Mouse (Mus musculus) MEL (cell line): Measurements from ENCODE around the gene Mosmo. TPM values are rescaled to one million over a fixed set of nuclear protein-coding genes. Genes with fewer than 3 reads are reported as not detected.

Experiments
- DNase-seq: peaks from one replicate; pipeline ENCODE4 v3.0.0; 2011; ENCODE audit warnings: low read depth, low spot score
- H3K27ac ChIP-seq: 2 replicates; pipeline ENCODE4 v1.5.1; 2012; ENCODE audit warnings: low read depth, mild to moderate bottlenecking, control low read depth, low read length, moderate library complexity; ENCODE audit not compliant: control insufficient read depth
- H3K27me3 ChIP-seq, 2 experiments: fragments of 150-350 bp in 1 of 2; sonication (generic) in 1 of 2; 2 replicates each; pipeline ENCODE4 v1.6.1; 2012; ENCODE audit warnings: low read length in 2 of 2, mild to moderate bottlenecking in 2 of 2, improper control_type of control experiment in 1 of 2, moderate library complexity in 1 of 2; ENCODE audit not compliant: insufficient read depth in 2 of 2, control insufficient read depth in 1 of 2
- H3K36me3 ChIP-seq, 2 experiments: 2 replicates each; pipeline ENCODE4 v1.6.1; 2012 to 2014; ENCODE audit warnings: low read length in 2 of 2, improper control_type of control experiment in 1 of 2, inconsistent platforms in 1 of 2, mild to moderate bottlenecking in 1 of 2; ENCODE audit not compliant: insufficient read depth in 2 of 2, control insufficient read depth in 1 of 2
- H3K4me1 ChIP-seq, 2 experiments: fragments of 150-350 bp in 1 of 2; sonication (generic) in 1 of 2; 2 replicates each; pipeline ENCODE4 v1.6.1; 2012; ENCODE audit warnings: low read length in 2 of 2, improper control_type of control experiment in 1 of 2, mild to moderate bottlenecking in 1 of 2; ENCODE audit not compliant: insufficient read depth in 2 of 2, control insufficient read depth in 1 of 2
- H3K4me3 ChIP-seq, 2 experiments: fragments of 150-350 bp in 1 of 2; sonication (generic) in 1 of 2; 2 replicates each; pipeline ENCODE4 v1.5.1; 2012; ENCODE audit warnings: low read depth in 2 of 2, low read length in 2 of 2, mild to moderate bottlenecking in 2 of 2, moderate library complexity in 2 of 2, control low read depth in 1 of 2, improper control_type of control experiment in 1 of 2; ENCODE audit not compliant: control insufficient read depth in 1 of 2, insufficient read depth in 1 of 2
- H3K79me2 ChIP-seq: 2 replicates; pipeline ENCODE4 v1.6.1; 2012; ENCODE audit warnings: mild to moderate bottlenecking, low read length, moderate library complexity; ENCODE audit not compliant: control insufficient read depth, poor library complexity, insufficient read depth
- H3K9ac ChIP-seq: 2 replicates; pipeline ENCODE4 v1.6.1; 2012; ENCODE audit warnings: low read depth, mild to moderate bottlenecking, control low read depth, low read length, moderate library complexity; ENCODE audit not compliant: control insufficient read depth, poor library complexity, severe bottlenecking
- H3K9me3 ChIP-seq: fragments of 150-350 bp; sonication (generic); replicated peaks from 2 replicates; pipeline ENCODE4 v1.6.1; 2012; ENCODE audit warnings: mild to moderate bottlenecking, low read length, improper control_type of control experiment, moderate library complexity; ENCODE audit not compliant: insufficient read depth
- CHD1 ChIP-seq: IDR thresholded peaks from 2 replicates; pipeline ENCODE4 v1.6.1; 2012; ENCODE audit warnings: low read depth, mild to moderate bottlenecking, inconsistent platforms, low read length, improper control_type of control experiment
- CTCF ChIP-seq, 3 experiments: IDR thresholded peaks in 2 of 3; conservative IDR thresholded peaks in 1 of 3; 2 replicates each; pipeline ENCODE4 v1.5.1; 2011 to 2012; ENCODE audit warnings: low read length in 3 of 3, low read depth in 2 of 3, mild to moderate bottlenecking in 2 of 3, improper control_type of control experiment in 1 of 3, inconsistent platforms in 1 of 3, mixed read lengths in 1 of 3, moderate library complexity in 1 of 3; ENCODE audit not compliant: control insufficient read depth in 1 of 3, insufficient read depth in 1 of 3, poor library complexity in 1 of 3, severe bottlenecking in 1 of 3
- E2F4 ChIP-seq: IDR thresholded peaks from 2 replicates; pipeline ENCODE4 v1.6.1; 2011; ENCODE audit warnings: low read depth, low read length, improper control_type of control experiment, borderline replicate concordance
- ETS1 ChIP-seq: IDR thresholded peaks from 2 replicates; pipeline ENCODE4 v1.6.1; 2012; ENCODE audit warnings: low read depth, mild to moderate bottlenecking, inconsistent platforms, low read length, improper control_type of control experiment, moderate library complexity
- GABPA ChIP-seq: IDR thresholded peaks from 2 replicates; pipeline ENCODE4 v1.6.1; 2012; ENCODE audit warnings: low read depth, mild to moderate bottlenecking, inconsistent platforms, low read length, improper control_type of control experiment, moderate library complexity
- GATA1 ChIP-seq: IDR thresholded peaks from 2 replicates; pipeline ENCODE4 v1.6.1; 2011; ENCODE audit warnings: low read depth, low read length, improper control_type of control experiment
- MAFK ChIP-seq: IDR thresholded peaks from 2 replicates; pipeline ENCODE4 v1.6.1; 2011; ENCODE audit warnings: low read depth, mild to moderate bottlenecking, low read length, improper control_type of control experiment, borderline replicate concordance
- MXI1 ChIP-seq: IDR thresholded peaks from 2 replicates; pipeline ENCODE4 v1.6.1; 2011; ENCODE audit warnings: mild to moderate bottlenecking, low read depth, low read length, improper control_type of control experiment
- MYC ChIP-seq: IDR thresholded peaks from 2 replicates; pipeline ENCODE4 v1.6.1; 2011; ENCODE audit warnings: low read depth, mild to moderate bottlenecking, low read length, improper control_type of control experiment, moderate library complexity
- NRF1 ChIP-seq: IDR thresholded peaks from 2 replicates; pipeline ENCODE4 v1.6.1; 2014; ENCODE audit warnings: low read depth, mild to moderate bottlenecking, inconsistent platforms, low read length, improper control_type of control experiment, moderate library complexity; ENCODE audit not compliant: poor library complexity, insufficient read depth, severe bottlenecking
- POLR2AphosphoS2 ChIP-seq: IDR thresholded peaks from 2 replicates; pipeline ENCODE4 v1.6.1; 2011; ENCODE audit warnings: low read length, improper control_type of control experiment
- POLR2AphosphoS5 ChIP-seq: IDR thresholded peaks from 2 replicates; pipeline ENCODE4 v1.6.1; 2012; ENCODE audit warnings: low read depth, borderline replicate concordance, mild to moderate bottlenecking, inconsistent platforms, low read length, moderate library complexity, mixed read lengths
- RAD21 ChIP-seq: IDR thresholded peaks from 2 replicates; pipeline ENCODE4 v1.6.1; 2011; ENCODE audit warnings: mild to moderate bottlenecking, low read depth, low read length, improper control_type of control experiment
- SIN3A ChIP-seq: IDR thresholded peaks from 2 replicates; pipeline ENCODE4 v1.6.1; 2012; ENCODE audit warnings: low read length, improper control_type of control experiment, inconsistent platforms
- SMC3 ChIP-seq: IDR thresholded peaks from 2 replicates; pipeline ENCODE4 v1.6.1; 2011; ENCODE audit warnings: low read depth, low read length, improper control_type of control experiment
- TAL1 ChIP-seq: IDR thresholded peaks from 2 replicates; pipeline ENCODE4 v1.6.1; 2012; ENCODE audit warnings: mild to moderate bottlenecking, inconsistent platforms, low read length, moderate library complexity, mixed read lengths
- USF1 ChIP-seq: IDR thresholded peaks from 2 replicates; pipeline ENCODE4 v1.6.1; 2014; ENCODE audit warnings: low read depth, mild to moderate bottlenecking, inconsistent platforms, low read length, improper control_type of control experiment, moderate library complexity
- USF2 ChIP-seq, 2 experiments: IDR thresholded peaks; 2 replicates each; pipeline ENCODE4 v1.6.1; 2011 to 2012; ENCODE audit warnings: improper control_type of control experiment in 2 of 2, low read length in 2 of 2, borderline replicate concordance in 1 of 2, inconsistent platforms in 1 of 2, low read depth in 1 of 2, mild to moderate bottlenecking in 1 of 2; ENCODE audit not compliant: insufficient read depth in 1 of 2
- ZC3H11A ChIP-seq: IDR thresholded peaks from 2 replicates; pipeline ENCODE4 v1.6.1; 2012; ENCODE audit warnings: low read depth, mild to moderate bottlenecking, inconsistent platforms, low read length, improper control_type of control experiment
- ZKSCAN1 ChIP-seq: IDR thresholded peaks from 2 replicates; pipeline ENCODE4 v1.6.1; 2012; ENCODE audit warnings: low read depth, mild to moderate bottlenecking, inconsistent platforms, low read length, improper control_type of control experiment, moderate library complexity
- ZMIZ1 ChIP-seq: IDR thresholded peaks from 2 replicates; pipeline ENCODE4 v1.6.1; 2012; ENCODE audit warnings: low read depth, mild to moderate bottlenecking, inconsistent platforms, low read length, improper control_type of control experiment, moderate library complexity
- ZNF384 ChIP-seq: IDR thresholded peaks from 2 replicates; pipeline ENCODE4 v1.6.1; 2012; ENCODE audit warnings: low read depth, mild to moderate bottlenecking, inconsistent platforms, low read length, improper control_type of control experiment
- polyA plus RNA-seq, 2 experiments: library from polyadenylated mRNA; stranded (reverse) in 1 of 2; unstranded in 1 of 2; fragments of >175 nt in 1 of 2; fragments of >200 nt in 1 of 2; gene quantifications; 2 replicates each; pipeline versions ENCODE4 v1.2.1 to v1.2.4; 2012; ENCODE audit warnings: low replicate concordance in 2 of 2, low read depth in 1 of 2; ENCODE audit not compliant: insufficient read length in 2 of 2, insufficient read depth in 1 of 2, missing spikeins in 1 of 2
- total RNA-seq: library from RNA; depleted of rRNA; stranded (reverse); fragments of 300-350 nt; gene quantifications from 2 replicates; pipeline ENCODE4 v1.2.3, GENCODE M21; 2012

Gene Mosmo
- total and polyA plus RNA-seq, 3 experiments = 20.0 to 30.0 (median 23.5) TPM

DNA sequence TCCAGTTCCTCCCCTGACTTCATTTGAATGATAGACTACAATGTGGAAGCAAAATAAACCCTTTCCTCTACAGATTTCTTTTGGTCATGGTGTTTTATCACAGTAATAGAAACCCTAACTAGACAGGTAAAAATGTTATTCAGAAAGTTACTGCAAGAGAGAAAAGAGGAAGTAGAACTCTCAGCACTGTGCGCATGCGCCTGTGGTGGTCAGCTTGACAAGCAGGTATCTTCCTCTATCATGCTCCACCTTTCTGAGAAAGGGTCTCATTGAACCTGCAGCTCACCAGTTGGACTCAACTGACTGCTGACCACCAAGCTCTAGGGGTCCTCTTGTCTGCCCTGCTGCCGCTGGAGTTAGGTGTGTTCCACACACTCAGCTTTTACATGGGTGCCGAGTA, 15.3 kb upstream of the Mosmo start:
- TF ChIP-seq NRF1 (peak; percentile 82), USF2 (IDR thresholded peaks at IDR 0.05; ENCODE audit: borderline replicate concordance in 1 of 2, insufficient read depth in 1 of 2, low read depth in 1 of 2, low read length in 2 of 2) (no peak)
- no peaks in the 10 kb centered on the region for H3K79me2 ChIP-seq
- H3K4me3 ChIP-seq = no peak overlapping the region
- H3K27me3 ChIP-seq = no peaks in the 10 kb centered on the region
- H3K36me3 ChIP-seq = peaks cover 2 to 13% of the 10 kb centered on the region in 2 experiments; a peak in 2 of 4 replicates
- H3K4me1 ChIP-seq = no peaks in the 10 kb centered on the region
- no peaks in the 10 kb centered on the region for H3K9me3 ChIP-seq
- peak; percentile 66 for DNase-seq
- no peak overlapping the region for H3K27ac ChIP-seq
- H3K9ac ChIP-seq = no peak overlapping the region

DNA sequence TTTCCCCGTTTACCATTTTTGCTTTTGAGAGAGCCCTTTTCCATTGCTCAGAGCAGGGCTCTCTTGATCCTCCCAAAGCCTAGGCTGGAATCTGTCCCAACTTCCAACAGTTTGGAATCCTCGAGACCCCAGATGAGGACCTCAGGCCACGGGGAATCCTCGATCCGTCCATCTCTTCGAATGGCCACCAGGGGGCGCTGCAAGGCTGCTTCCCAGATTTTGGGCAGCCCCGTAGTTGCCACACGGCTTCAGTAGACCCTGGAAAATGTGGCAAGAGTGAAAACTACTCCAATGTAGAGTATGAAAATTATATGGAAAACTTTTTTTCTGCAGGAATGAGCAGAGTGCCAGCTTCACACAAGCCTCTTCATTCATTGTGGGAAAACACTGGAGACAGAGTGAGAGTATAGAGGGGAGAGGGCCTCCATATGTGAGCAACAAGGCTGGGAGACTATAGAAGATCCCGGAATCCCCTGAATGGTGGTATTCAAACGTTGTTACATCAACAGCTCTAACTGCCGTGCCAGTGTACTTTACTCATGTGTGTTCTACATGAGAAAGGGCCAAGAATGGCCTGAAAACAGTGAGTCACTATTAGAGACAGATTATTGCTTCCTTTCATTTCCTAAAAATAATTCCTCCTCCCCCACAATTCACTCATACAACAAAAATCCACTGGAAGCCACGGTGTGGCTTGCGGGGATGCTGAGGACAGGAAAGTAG, 7.1 kb upstream of the Mosmo start, which contains the start of gene Pdzd9:
TSS of gene Pdzd9 (minus strand) at position 191 of the 723 bp plus-strand sequence.
- H3K4me3 ChIP-seq = peak within 1 kb of the TSS; percentile 45 to 60
- no peak within 1 kb of the TSS for H3K27ac ChIP-seq
- DNase-seq = peak; percentile 70
- H3K4me1 ChIP-seq = peaks cover 3 to 8% of the 10 kb centered on the region in 2 experiments; a peak in 2 of 4 replicates
- H3K36me3 ChIP-seq = peaks cover 0 to 7% of the 10 kb centered on the region in 2 experiments; a peak in 1 of 4 replicates
- H3K9me3 ChIP-seq = no peaks in the 10 kb centered on the region
- no peaks in the 10 kb centered on the region for H3K27me3 ChIP-seq
- H3K79me2 ChIP-seq = no peaks in the 10 kb centered on the region
- H3K9ac ChIP-seq = peak within 1 kb of the TSS; percentile 56
- TF ChIP-seq ETS1 = no peak
- peak; percentile 97 for TF ChIP-seq RAD21
- TF ChIP-seq CTCF (IDR thresholded peaks at IDR 0.05 in 2 of 3, conservative IDR thresholded peaks at IDR 0.05 in 1 of 3; ENCODE audit: control insufficient read depth in 1 of 3, insufficient read depth in 1 of 3, low read depth in 2 of 3, low read length in 3 of 3, poor library complexity in 1 of 3, severe bottlenecking in 1 of 3) = peak; percentile 75 to 98 (median 96)
- TF ChIP-seq MAFK = no peak
- peak; percentile 34; the same call in 1 of the 2 replicates for TF ChIP-seq SIN3A
- peak; percentile 97 for TF ChIP-seq ZC3H11A
- 0 out of 2 replicates have a peak, but pooled peaks have one; percentile 25 for TF ChIP-seq MYC
- TF ChIP-seq SMC3 = peak; percentile 97
- no peak for TF ChIP-seq POLR2AphosphoS5

DNA sequence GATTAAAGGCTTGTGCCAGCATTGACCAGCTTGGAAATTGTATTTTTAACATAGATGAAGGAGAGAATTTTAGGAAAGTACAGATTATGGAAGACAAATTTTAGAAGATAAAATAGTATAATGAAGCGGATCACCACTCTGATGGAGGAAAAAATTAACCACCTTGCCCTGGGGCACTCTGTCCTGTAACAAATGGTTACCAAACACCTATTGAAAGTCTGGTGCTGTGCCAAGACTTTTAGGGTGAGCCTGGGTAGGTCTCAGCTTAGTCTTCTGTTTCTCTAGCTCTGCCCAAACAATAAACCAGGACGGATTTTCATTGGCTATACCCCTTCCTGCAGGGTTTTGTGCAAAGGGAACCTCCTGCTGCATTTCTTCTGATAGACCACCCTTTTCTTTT, 6.1 kb upstream of the Mosmo start:
- Histone ChIP-seq H3K27ac (no peak overlapping the region), H3K36me3 (peaks cover 0 to 13% of the 10 kb centered on the region in 2 experiments; a peak in 2 of 4 replicates), H3K4me3 (no peak overlapping the region), H3K27me3 (no peaks in the 10 kb centered on the region), H3K9ac (no peak overlapping the region), H3K9me3 (no peaks in the 10 kb centered on the region), H3K4me1 (peaks cover 6 to 8% of the 10 kb centered on the region in 2 experiments; a peak in 3 of 4 replicates), H3K79me2 (no peaks in the 10 kb centered on the region)
- TF ChIP-seq SIN3A (no peak), CHD1 (no peak), MXI1 (no peak), ZNF384 (no peak), TAL1 (no peak), USF1 (no peak), GABPA (no peak), ZKSCAN1 (no peak), ZMIZ1 (no peak), POLR2AphosphoS2 (no peak), POLR2AphosphoS5 (no peak), GATA1 (no peak), E2F4 (no peak), RAD21 (no peak)
- no peak for DNase-seq
